Mouse (Mus musculus) frontal cortex, postnatal 25 days (tissue): Measurements from ENCODE around the gene Rtn4.
A peak's percentile ranks its signal among the peaks of the same experiment; 100 is the strongest.

ENCODE experiments used
- DNase-seq, 2 experiments: peaks; one replicate each; pipeline ENCODE4 v3.0.0; 2022; ENCODE audit warnings: low spot score in 2 of 2

Gene Rtn4

DNA sequence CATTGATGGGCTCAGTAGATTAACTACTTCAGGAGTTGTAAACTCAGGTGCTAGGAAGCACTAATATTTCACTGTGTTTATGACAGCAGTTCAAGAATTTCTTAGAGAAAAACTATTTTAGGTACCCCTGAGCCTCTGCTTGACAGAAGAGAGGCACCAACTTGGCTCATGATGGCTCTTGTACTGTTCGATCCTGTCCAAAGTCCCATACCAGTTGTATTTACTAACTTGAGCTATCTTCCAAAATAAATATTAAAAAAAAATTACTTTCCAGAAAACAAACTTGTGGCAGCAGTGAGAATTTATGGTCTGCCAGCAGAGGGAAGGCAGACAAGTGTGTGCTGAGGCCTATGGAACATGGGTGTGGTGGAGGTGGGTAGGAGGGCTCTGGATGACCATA, 70.0 kb downstream of the Rtn4 start:
- no peak for DNase-seq

GRCm38 (mm10) chr11:29765063-29765462, 72.3 kb downstream of the Rtn4 start:
- DNase-seq: no peak

DNA sequence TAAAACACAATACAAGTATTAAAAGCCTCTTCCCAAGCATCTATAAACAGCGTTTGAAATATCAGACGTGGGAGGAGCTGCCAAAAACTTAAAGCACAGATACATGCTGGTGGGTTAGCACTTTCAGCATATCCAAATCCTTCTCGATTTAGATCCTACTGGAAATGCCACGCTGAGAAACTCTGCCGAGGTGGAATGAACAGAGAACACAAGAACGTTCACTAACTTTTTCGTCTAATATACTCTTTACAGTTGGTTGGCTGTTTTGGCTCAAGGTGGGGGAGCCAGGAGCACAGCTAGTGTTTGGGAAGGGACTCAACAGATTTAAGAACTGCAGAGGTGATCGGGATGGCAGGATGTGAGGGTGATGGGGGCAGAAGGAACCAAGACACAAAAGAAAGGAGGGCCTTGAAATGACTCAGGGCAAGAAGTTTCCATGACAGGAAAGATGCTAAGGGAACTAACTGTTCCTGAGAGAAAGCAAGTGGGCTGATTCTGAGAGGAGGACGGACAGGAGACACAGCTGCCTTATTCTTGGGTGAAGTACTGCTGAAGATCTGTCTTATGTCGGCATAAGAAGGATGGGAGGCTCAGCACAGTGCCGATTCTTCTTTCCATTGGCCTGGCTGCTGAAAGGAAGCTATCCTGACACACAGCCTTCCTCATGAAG, 73.7 kb downstream of the Rtn4 start:
- DNase-seq: no peak

GRCm38 (mm10) chr11:29768523-29768922, 75.8 kb downstream of the Rtn4 start:
- no peak for DNase-seq

- no peak for DNase-seq
Observed at GRCm38 (mm10) chr11:29770666-29771400, 78.1 kb downstream of the Rtn4 start.

DNA sequence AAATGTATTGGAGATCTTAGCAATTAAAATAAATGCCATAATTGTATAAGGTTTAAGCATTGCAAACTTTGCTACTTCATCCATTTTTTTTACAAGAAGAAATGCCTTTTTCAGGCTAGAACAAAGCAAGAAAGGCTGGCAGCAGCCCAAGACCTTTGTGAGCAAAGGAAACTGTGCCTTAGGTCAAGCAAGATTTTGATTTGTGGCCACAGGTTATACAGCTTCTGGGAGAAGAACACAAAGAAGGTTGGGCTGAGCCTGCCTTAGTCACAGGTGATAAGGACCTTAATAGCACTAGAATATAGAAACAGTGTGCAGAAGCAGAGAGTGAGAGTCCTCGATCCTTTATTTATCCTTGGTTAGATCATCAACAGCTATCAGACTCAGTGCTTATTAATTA, 79.5 kb downstream of the Rtn4 start:
- DNase-seq: no peak

GRCm38 (mm10) chr11:29774296-29774695, 81.5 kb downstream of the Rtn4 start:
- DNase-seq: no peak

DNA sequence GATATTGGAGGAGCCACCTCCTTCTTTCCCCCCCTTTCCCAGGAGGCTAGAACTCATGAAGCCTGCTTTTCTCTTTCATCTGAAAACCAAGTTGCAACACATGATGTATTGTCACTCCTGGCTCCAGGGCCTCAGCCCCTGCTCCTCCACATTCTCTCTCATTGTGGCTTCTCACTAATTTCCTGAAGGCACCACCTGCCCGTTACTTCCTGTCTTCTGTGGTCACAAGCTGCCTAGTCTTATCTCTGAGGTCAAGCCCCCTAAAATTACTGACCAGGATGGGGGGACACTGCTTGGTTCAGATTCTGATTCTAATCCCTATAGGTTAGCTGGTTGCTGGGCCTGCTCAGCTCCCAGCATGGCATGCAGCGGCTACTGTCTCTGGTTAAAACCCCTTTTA, 82.0 kb downstream of the Rtn4 start:
- DNase-seq: no peak

- DNase-seq: peak; percentile 53 to 59
Observed at GRCm38 (mm10) chr11:29777964-29778363, 85.2 kb downstream of the Rtn4 start.

DNA sequence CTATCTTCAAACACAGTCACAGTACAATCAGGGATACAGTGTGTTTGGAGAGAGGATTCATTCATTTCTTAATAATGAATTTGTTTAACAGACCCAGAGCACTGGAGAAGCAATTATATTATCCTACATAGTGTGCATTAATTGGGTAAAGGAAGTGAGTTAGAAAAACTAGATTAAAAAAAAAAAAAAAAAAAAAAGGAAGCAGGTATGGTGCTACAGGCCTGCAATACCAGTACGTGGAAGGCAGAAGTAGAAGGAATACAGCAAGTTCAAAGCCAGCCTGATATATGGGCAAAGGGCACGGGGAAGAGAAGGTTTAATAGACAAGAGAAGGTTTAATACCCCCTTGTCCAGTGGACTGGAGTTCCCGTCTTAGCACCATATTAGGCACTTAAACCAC, 86.2 kb downstream of the Rtn4 start:
- DNase-seq: no peak

DNA sequence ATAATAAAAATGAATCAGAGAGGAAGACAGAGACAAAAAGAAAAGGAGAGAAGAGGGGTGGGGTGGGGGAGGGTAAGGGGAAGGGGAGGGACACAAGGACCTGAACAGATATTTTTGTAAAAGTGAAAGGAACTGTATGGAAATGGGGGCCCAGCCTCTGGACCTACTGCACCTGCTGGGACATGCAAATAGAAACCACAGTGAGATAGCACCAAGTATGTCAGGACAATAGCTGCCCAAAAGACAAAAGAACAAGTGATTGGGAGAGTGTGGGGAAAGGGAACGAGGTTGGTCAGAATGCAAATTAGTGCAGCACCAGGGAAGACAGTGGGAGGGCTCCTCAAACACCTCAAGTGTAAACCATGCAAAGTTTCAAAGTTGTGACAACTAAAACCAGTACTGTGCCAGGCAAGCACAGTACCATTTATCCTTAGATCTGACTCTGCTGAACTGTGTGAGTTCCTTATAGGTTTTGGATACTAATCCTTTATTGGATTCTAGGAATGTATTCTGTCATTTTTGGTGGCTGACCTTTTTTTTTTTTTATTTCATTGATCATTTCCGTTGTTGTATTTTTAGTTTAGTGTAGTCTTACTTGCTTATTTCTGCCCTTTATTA, 86.8 kb downstream of the Rtn4 start:
- DNase-seq: no peak

DNA sequence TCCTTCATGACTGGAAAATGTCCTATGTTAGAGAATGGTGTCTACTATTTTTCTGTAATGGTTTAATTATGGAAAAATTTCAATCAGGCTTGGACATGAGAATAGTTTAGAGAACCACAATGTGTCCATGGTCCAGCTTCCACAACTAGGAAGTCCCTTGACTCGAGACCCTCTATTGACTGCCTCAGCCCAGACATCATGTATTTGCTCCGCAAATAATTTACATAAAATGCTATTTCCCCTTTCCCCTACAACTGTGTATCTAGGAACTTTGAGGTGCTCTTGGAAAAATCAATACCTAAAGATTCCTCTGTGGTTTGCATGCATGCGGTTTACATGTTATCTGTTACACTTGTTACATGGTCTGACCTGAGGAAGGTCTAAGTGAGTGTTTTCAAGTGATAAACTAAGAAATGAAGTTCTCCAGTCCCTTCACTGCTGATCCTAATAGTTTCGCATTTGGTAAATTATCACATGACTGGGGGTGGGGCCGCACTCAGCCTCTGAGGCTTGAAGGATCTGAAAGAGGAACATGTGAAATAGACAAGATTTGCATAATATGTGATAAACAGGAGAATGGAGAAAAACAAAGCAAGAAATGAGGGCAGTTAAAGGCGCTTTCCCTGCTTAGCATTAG, 94.0 kb downstream of the Rtn4 start:
- no peak for DNase-seq

GRCm38 (mm10) chr11:29787473-29787872, 94.7 kb downstream of the Rtn4 start:
- DNase-seq: no peak

DNA sequence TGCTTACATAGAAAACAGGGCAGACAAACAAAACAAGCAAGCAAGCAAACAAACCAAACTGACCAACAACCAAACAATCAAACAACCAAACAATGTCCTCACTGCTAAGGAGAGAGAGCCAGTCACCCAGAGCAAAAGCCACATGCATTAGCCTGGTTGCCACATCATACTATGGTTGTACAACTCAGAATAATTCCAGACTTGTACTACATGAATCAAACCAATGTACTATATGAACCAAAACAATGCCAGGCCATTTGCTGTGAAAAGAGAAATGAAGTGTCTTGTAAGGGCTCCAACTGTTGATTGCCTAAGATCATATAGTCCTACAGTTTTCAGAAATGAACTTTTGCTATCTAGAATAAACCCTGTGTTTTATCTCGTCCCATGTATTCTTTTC, 95.8 kb downstream of the Rtn4 start:
- no peak for DNase-seq

- DNase-seq: peak; percentile 58 to 75
Observed at GRCm38 (mm10) chr11:29788921-29789638, 96.3 kb downstream of the Rtn4 start.

- no peak for DNase-seq
Observed at GRCm38 (mm10) chr11:29790796-29791195, 98.0 kb downstream of the Rtn4 start.
